Mouse (Mus musculus) left cerebral cortex, postnatal 10 days (tissue): ENCODE data around the gene Ccnyl1. TPM values are rescaled to one million over a fixed set of nuclear protein-coding genes. Genes with fewer than 3 reads are reported as not detected.

ENCODE experiments used
- DNase-seq, 2 experiments: peaks; one replicate each; pipeline ENCODE4 v3.0.0; 2021 to 2022; ENCODE audit warnings: low spot score in 2 of 2, mixed read lengths in 1 of 2; ENCODE audit errors: extremely low spot score in 1 of 2
- intact Hi-C: fragments of 180-260 bp; cut with DNase I; formaldehyde crosslinking; loops from one replicate; pipeline ENCODE4 v1.15.1; 2025
- total RNA-seq, 2 experiments: library from RNA; stranded (reverse); gene quantifications; 2 replicates each; pipeline ENCODE4 v1.2.3; 2021

Ccnyl1 gene
- total RNA-seq, 2 experiments from 2014 or later: 27.8 to 32.0 TPM

- peak in 1 of 2 experiments; percentile 52 for DNase-seq
- intact Hi-C loops: loop anchor here (5.0 kb wide), 2 partner anchors 182 to 252 kb away; no protein-coding TSS in a partner anchor
These were observed 44.8 kb downstream of the Ccnyl1 start for GRCm38 (mm10) chr1:64734771-64735750.

- intact Hi-C loops: loop anchor here (5.0 kb wide), 2 partner anchors 181 to 251 kb away; no protein-coding TSS in a partner anchor
- DNase-seq: peak in 1 of 2 experiments; percentile 66
These were observed 45.8 kb downstream of the Ccnyl1 start for GRCm38 (mm10) chr1:64735781-64736680.

- intact Hi-C loops: loop anchor here (5.0 kb wide), 2 partner anchors 180 to 250 kb away; no protein-coding TSS in a partner anchor
- DNase-seq: peak in 1 of 2 experiments; percentile 53
These were observed 46.6 kb downstream of the Ccnyl1 start for GRCm38 (mm10) chr1:64736681-64737501.

DNA sequence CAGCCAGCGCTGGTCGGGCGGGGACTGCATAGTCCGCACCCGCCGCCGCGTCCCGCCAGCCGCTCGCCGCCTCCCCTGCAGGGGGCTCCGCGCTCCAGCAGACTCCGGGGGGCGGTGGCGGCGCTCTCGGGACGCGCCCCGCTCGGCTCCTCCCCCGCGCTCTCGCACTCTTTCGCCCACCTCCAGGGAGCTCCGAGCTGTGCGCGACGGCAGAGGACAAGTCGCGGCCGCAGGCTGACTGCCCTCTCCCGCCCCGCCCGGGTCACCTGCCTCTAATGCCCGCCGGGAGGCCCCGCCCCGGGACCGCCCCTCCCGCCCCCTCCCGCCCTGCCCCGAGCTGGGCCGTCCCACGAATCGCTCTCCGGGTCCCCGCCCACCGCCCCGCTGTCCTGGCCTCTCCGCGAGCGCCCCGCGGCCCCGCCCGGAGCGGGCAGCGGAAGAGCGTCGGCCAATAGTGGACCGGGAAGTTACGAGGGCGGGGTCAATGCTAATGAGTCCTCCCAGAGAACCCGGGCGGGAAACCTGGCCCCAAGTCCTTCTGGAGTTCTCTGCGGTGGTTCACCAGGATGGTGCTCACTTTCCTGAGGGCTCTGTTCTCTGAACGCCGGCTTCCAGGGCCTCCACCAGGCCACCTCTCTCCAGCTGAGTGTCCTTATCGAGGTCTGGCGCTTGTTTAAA, 47.4 kb downstream of the Ccnyl1 start, which contains the start of gene Fzd5:
Fzd5 (minus strand) TSS at position 250 of the 678 bp plus-strand sequence.
- intact Hi-C loops: loop anchor here (5.0 kb wide), 2 partner anchors 180 to 250 kb away; no protein-coding TSS in a partner anchor
- peak; percentile 50 to 95 for DNase-seq

GRCm38 (mm10) chr1:64738180-64738555, 47.9 kb downstream of the Ccnyl1 start:
- DNase-seq: no peak
- intact Hi-C loops: loop anchor here (5.0 kb wide), 2 partner anchors 179 to 249 kb away; no protein-coding TSS in a partner anchor

DNA sequence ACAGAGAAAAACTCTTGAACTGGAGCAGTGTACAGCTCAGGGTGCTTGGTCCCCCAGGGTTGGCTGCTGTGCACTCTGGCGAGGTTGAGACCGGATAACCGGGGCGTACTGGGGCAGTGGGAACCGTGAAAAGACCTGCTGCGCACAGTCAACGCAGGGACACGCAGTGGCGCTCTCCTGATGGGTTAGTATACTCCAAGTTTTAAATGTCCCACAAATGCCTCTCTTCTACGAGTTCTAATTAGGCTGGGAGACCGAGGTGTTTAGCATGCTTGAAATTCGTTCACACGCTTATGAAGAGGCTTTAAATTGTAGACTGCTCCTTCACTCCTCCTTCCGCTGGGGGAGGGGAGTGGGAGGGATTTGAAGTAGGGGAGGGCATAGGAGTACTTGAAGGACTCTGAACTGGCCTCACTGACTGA, 48.4 kb downstream of the Ccnyl1 start:
- intact Hi-C loops: loop anchor here (5.0 kb wide), 2 partner anchors 179 to 249 kb away; no protein-coding TSS in a partner anchor

DNA sequence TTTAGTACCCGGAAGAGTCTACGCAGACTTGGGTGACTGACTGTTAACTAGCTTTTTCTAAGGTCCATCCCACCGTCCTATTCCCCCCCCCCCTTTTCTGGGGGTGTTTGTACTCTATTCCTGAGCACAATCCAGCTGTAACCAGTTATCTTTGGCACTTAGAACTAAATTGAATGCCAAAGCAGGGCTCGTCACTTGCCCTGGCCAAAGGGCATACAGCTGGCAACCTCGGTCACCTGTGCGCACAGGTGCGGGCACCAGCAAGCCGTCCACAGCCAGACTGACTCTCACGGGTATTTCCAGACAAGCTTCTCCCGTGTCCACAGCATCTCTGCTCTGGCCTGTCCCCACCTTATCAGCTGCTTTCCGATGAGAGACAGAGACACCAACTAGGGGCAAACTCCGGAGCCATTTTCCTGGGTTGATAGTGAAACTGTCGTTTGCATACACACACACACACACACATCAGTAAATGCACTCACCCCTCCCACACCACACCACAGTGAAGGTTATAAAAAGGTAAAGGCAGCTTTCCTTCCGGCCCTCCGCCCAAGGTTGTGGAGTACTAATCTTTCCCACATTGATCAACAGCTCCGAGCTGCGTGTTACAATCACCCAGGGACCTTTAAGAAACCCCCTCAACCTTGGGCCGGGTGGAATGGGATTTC, 52.6 kb downstream of the Ccnyl1 start:
- intact Hi-C loops: no loop called here
- no peak for DNase-seq

More for the DNA sequence above, 48.4 kb downstream of the Ccnyl1 start:
- DNase-seq: peak in 1 of 2 experiments; percentile 45

DNA sequence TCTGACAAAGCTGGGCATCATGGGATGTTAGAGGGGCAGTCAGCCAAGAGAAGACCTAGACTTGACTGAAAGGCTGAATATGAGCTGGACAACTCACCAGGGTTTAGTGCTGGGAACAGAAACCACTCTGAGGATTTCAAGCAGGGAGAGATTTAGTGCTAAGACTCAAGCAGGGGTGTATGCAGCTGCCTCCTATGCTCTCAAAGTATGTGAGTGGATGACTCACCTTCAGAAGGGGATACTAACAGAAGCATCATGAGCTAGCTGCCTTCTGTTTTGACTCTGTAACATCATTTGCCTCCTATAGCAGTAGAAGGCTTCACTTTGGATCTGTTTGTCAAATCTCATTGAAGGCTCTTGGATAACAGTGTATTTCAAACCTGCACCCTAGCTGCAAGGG, 54.4 kb downstream of the Ccnyl1 start:
- DNase-seq: no peak
- intact Hi-C loops: no loop called here

DNA sequence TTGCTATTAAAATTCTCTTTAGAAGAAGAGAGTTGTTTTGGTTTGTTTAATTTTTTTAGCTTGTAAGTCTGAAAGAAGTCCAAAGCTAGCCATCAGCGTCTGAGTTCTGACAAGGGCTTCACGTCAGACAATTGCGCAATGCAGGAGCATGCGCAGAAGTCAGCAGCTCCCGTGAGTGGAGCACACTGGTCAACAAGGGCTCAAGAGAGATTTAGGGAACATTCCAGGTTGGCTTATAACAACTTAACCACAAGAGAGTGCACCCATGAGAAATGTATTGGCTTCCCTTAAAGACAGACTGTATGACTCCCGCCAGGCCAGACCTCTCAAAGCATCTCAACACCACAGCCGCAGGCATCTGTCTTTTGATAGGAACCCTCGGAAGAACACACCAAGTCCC, 62.9 kb downstream of the Ccnyl1 start:
- no peak for DNase-seq
- intact Hi-C loops: no loop called here

- intact Hi-C loops: no loop called here
These were observed 63.4 kb downstream of the Ccnyl1 start for GRCm38 (mm10) chr1:64753668-64754067.

GRCm38 (mm10) chr1:64754658-64755057, 64.4 kb downstream of the Ccnyl1 start:
- intact Hi-C loops: no loop called here
- DNase-seq: no peak

More at GRCm38 (mm10) chr1:64753668-64754067, 63.4 kb downstream of the Ccnyl1 start:
- DNase-seq: no peak

DNA sequence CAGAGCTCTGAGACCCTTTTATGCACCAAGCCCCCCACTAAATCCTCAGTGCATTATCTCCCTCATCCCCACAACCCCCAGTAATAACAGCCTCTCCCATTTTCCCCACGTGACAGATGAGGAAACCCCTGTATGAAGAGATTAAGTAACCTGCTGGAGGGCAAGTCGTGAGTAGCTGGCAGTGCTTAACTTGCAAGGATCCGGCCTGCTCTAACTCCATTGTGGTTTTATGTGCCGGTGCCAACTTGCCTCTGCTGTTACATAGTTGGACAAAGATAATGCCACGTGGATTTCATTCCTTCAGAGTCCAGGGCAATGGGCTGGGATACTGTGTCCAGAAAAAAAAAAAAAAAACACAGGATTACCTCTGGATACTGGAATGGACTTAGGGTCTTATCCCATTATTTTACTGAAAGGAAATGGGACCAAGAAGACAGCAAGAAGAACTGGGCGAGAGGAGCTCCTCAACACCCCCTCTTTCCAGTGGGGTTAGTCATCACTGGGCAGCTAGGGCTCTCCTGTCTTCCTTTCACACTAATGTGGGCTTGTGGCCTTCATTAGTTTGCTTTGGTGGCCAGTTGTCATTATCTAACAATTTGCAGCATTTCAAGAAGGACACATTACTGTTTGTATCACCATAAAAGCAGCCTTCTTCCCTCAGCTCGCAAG, 65.8 kb downstream of the Ccnyl1 start:
- no peak for DNase-seq
- intact Hi-C loops: no loop called here

DNA sequence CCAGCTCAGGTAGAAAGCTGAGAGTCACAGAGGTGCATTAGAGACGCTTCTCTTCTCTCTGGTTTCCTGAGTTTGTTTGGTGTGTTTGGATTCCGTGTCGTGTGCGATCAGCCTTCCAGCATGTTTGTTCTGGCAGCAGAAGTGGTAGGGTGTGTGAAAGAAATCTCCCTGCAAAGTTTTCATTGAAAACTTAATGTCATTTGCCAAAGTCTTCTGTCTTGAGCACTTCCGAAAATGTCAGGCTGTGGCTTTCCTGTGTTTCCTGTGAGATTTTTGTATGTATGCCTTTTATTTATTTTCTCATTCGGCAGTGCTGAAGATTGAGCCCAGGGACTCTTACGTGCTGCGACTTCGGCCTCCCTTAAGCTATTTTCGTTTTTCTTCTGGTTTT, 66.4 kb downstream of the Ccnyl1 start:
- intact Hi-C loops: no loop called here

DNA sequence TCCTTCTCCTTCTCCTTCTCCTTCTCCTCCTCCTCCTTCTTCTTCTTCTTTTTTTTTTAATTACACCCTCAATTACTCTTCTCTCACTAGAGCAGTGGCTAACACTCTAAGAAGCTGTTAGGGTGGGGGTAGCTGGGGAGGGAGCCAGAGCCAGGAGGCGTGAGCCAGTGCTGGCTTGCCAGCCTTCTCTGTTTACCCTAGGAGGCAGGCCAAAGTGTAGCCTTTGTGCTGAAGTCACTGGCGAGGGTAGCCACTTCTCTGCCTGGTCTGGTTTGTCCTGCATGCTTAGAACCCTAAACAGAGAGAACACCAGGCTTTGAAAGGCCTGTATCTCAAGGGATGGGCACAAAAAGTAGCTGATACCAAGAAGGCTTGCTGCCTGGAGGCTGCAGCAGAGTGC, 67.0 kb downstream of the Ccnyl1 start:
- intact Hi-C loops: no loop called here
- no peak for DNase-seq

More for the DNA sequence above, 66.4 kb downstream of the Ccnyl1 start:
- DNase-seq: no peak

- no peak for DNase-seq
- intact Hi-C loops: no loop called here
These were observed 67.5 kb downstream of the Ccnyl1 start for GRCm38 (mm10) chr1:64757766-64758165.

DNA sequence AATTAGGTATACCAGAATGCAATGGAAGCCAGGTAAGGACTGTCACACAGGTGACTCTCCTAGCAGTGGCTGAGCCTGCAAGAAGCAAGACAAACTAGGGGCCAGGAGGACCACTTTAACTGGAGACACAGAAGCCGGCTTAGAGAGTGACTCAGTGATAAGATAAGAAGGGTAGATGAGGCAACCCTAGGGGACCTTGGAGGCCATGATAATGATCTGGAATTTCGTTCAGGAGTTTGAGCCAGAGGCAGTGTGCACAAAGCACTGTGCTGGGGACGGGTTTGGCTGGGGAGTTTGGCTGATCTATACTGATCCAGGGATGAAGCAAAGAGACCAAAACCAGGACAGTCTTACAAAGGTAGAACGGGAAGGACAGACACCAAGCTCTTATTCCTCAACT, 71.4 kb downstream of the Ccnyl1 start:
- intact Hi-C loops: no loop called here
- DNase-seq: no peak
